Mouse (Mus musculus): ENCODE results near the gene Myo3b.

DNA sequence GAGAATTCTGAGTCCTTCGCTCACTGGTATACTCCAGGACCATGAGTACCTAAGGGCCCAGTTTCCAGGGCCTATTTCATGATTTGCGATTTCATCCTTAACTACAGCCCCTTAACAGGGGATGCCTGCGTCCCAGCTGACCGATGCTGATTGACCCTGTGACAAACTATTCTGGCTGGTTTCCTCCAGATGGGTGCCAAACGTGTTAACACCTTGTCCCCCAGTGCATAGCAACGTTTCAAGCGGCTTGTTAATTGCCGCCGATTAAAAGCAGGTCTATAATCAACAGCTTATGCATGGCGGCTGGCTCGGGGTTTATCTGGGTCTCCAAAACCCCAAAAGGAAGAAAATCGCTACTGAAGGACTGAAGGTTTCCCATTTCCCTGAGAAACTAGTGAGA, 417.3 kb downstream of the Myo3b start:
- TF ChIP-seq POLR2A (IDR thresholded peaks at IDR 0.05; ENCODE audit: low read depth, low read length) (no peak), CTCF (IDR thresholded peaks at IDR 0.05; ENCODE audit: extremely low read depth, insufficient read length, insufficient replicate concordance, low read depth, low read length) (no peak)
